Mouse (Mus musculus): Measurements from ENCODE around the gene Zfand3. TPM values are rescaled to one million over a fixed set of nuclear protein-coding genes. Genes with fewer than 3 reads are reported as not detected.
A peak's percentile ranks its signal among the peaks of the same experiment; 100 is the strongest.

Zfand3 gene
- polyA plus RNA-seq, 1 experiment: 158 TPM

GRCm38 (mm10) chr17:30090416-30090815, 85.9 kb downstream of the Zfand3 start:
- no peak for TF ChIP-seq POLR2A (IDR thresholded peaks at IDR 0.05; ENCODE audit: low read depth, low read length)
- no peak for TF ChIP-seq CTCF (IDR thresholded peaks at IDR 0.05; ENCODE audit: borderline replicate concordance, insufficient read depth, low read length)
- no peak overlapping the region for H3K4me3 ChIP-seq (ENCODE audit: insufficient read depth, low read length)
- H3K27ac ChIP-seq (ENCODE audit: insufficient read depth, low read length): no peak overlapping the region
- peaks cover 5% of the 10 kb centered on the region for H3K4me1 ChIP-seq (ENCODE audit: control insufficient read depth, insufficient read depth, low read length)

DNA sequence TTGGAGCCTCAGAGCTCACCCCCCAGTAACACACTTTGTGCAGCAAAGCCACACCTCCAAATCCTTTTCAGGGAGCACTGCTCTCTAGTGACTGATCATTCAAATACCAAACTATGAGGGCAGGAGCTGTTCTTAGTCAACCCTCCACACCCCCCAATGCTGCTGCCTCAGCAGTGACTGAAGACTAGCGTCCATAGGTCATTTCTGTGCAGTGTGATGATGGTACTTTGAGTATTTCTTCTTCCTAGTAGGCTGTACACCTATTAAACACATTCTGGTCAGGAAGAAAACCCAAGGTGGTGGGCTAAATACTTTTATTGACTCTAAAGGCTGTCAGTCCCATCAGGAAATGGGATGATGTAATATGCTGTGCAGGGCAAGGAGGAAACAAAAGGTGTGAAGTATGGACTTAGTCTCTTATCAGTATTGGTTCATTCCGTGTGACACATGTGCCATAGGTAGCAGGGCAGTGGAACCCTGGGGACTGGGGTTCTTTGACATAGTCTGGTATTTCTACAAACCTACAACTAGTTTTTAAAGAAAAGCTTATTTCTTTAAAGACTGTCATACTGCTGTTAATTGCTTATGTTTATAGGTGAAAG, 88.7 kb downstream of the Zfand3 start:
- H3K27ac ChIP-seq (ENCODE audit: insufficient read depth, low read length): no peak overlapping the region
- TF ChIP-seq POLR2A (IDR thresholded peaks at IDR 0.05; ENCODE audit: low read depth, low read length): no peak
- TF ChIP-seq CTCF (IDR thresholded peaks at IDR 0.05; ENCODE audit: borderline replicate concordance, insufficient read depth, low read length): no peak
- no peak overlapping the region for H3K4me3 ChIP-seq (ENCODE audit: insufficient read depth, low read length)
- H3K4me1 ChIP-seq (ENCODE audit: control insufficient read depth, insufficient read depth, low read length): peaks cover 7% of the 10 kb centered on the region

DNA sequence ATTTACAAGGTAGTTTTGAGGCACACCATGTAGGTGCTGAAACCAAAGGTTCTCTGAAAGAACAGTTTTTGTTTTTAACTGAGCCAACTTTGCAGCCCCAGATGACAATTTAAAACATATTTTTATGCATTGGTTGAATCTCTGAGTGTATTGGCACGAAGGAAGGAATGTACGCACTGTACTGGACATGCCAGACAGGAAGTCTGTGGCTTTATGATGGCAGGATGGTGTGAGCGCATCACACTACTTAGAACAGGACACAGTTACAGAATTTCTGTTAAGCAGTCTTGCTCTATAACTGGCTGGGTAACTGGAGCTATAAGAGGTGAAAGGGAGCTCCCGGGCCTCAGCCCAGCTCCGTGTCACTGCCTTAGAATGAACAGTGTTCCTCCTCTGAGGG, 92.6 kb downstream of the Zfand3 start:
- Histone ChIP-seq H3K27ac (ENCODE audit: insufficient read depth, low read length) (no peak overlapping the region; the same call in 1 of the 2 replicates), H3K4me3 (ENCODE audit: insufficient read depth, low read length) (no peak overlapping the region), H3K4me1 (ENCODE audit: control insufficient read depth, insufficient read depth, low read length) (peaks cover 15% of the 10 kb centered on the region)
- no peak for TF ChIP-seq POLR2A (IDR thresholded peaks at IDR 0.05; ENCODE audit: low read depth, low read length)
- no peak for TF ChIP-seq CTCF (IDR thresholded peaks at IDR 0.05; ENCODE audit: borderline replicate concordance, insufficient read depth, low read length)

- no peak for TF ChIP-seq CTCF (IDR thresholded peaks at IDR 0.05; ENCODE audit: borderline replicate concordance, insufficient read depth, low read length)
- no peak for TF ChIP-seq POLR2A (IDR thresholded peaks at IDR 0.05; ENCODE audit: low read depth, low read length)
- Histone ChIP-seq H3K4me1 (ENCODE audit: control insufficient read depth, insufficient read depth, low read length) (peaks cover 19% of the 10 kb centered on the region), H3K27ac (ENCODE audit: insufficient read depth, low read length) (0 out of 2 replicates have a peak overlapping the region, but pooled peaks have one; percentile 5), H3K4me3 (ENCODE audit: insufficient read depth, low read length) (no peak overlapping the region)
Measured at GRCm38 (mm10) chr17:30097677-30098076, 93.1 kb downstream of the Zfand3 start.

- Histone ChIP-seq H3K4me1 (ENCODE audit: control insufficient read depth, insufficient read depth, low read length) (peaks cover 19% of the 10 kb centered on the region), H3K27ac (ENCODE audit: insufficient read depth, low read length) (no peak overlapping the region), H3K4me3 (ENCODE audit: insufficient read depth, low read length) (no peak overlapping the region)
- TF ChIP-seq CTCF (IDR thresholded peaks at IDR 0.05; ENCODE audit: borderline replicate concordance, insufficient read depth, low read length): no peak
- no peak for TF ChIP-seq POLR2A (IDR thresholded peaks at IDR 0.05; ENCODE audit: low read depth, low read length)
Measured at GRCm38 (mm10) chr17:30099670-30100069, 95.1 kb downstream of the Zfand3 start.

DNA sequence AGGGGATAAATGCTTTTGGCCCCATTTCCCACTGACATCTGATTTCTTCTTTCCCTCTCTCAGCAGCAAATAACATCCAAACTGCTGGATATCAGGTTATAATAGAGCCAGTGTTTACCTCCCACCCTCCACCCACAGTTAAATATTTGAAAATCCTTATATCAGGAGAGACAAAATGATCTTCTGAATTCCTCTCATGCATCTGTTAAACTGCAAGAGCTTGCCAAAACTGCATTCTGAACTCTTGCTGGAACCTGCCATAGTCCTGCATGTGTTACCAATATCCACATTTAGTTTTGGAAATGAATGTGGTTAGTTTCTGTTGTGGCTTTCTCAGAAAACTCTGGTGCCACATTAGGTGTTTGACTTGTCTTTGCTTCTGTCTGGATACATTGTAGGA, 97.3 kb downstream of the Zfand3 start:
- Histone ChIP-seq H3K4me3 (ENCODE audit: insufficient read depth, low read length) (no peak overlapping the region), H3K4me1 (ENCODE audit: control insufficient read depth, insufficient read depth, low read length) (peaks cover 16% of the 10 kb centered on the region), H3K27ac (ENCODE audit: insufficient read depth, low read length) (peak overlapping the region; percentile 57)
- no peak for TF ChIP-seq CTCF (IDR thresholded peaks at IDR 0.05; ENCODE audit: borderline replicate concordance, insufficient read depth, low read length)
- no peak for TF ChIP-seq POLR2A (IDR thresholded peaks at IDR 0.05; ENCODE audit: low read depth, low read length)

DNA sequence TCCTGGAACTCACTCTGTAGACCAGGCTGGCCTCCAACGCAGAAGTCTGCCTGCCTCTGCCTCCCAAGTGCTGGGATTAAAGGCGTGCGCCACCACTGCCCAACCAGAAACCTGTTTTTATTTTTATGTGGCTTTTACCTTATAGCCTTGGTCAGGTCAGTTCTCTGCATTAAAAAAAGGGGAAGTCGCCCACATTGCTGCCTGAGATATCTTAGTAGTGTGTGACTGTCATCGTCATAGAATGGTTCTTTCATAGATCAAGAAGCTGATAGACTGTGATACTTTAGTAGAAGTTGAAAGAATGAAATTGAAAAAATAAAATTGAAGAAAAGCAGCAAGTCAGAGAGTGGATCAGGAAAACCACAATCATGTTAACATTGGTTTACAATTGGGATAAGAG, 98.5 kb downstream of the Zfand3 start:
- TF ChIP-seq CTCF (IDR thresholded peaks at IDR 0.05; ENCODE audit: borderline replicate concordance, insufficient read depth, low read length) (no peak), POLR2A (IDR thresholded peaks at IDR 0.05; ENCODE audit: low read depth, low read length) (no peak)
- no peak overlapping the region for H3K27ac ChIP-seq (ENCODE audit: insufficient read depth, low read length)
- peaks cover 11% of the 10 kb centered on the region for H3K4me1 ChIP-seq (ENCODE audit: control insufficient read depth, insufficient read depth, low read length)
- no peak overlapping the region for H3K4me3 ChIP-seq (ENCODE audit: insufficient read depth, low read length)

- Histone ChIP-seq H3K27ac (ENCODE audit: insufficient read depth, low read length) (no peak overlapping the region), H3K4me3 (ENCODE audit: insufficient read depth, low read length) (no peak overlapping the region), H3K4me1 (ENCODE audit: control insufficient read depth, insufficient read depth, low read length) (peaks cover 11% of the 10 kb centered on the region)
- TF ChIP-seq POLR2A (IDR thresholded peaks at IDR 0.05; ENCODE audit: low read depth, low read length) (no peak), CTCF (IDR thresholded peaks at IDR 0.05; ENCODE audit: borderline replicate concordance, insufficient read depth, low read length) (no peak)
Measured at GRCm38 (mm10) chr17:30103641-30104165, 99.2 kb downstream of the Zfand3 start.

- no peak overlapping the region for H3K27ac ChIP-seq (ENCODE audit: insufficient read depth, low read length)
- TF ChIP-seq CTCF (IDR thresholded peaks at IDR 0.05; ENCODE audit: borderline replicate concordance, insufficient read depth, low read length) (peak; percentile 26; the same call in 1 of the 2 replicates), POLR2A (IDR thresholded peaks at IDR 0.05; ENCODE audit: low read depth, low read length) (no peak)
- H3K4me3 ChIP-seq (ENCODE audit: insufficient read depth, low read length): no peak overlapping the region
- peaks cover 11% of the 10 kb centered on the region for H3K4me1 ChIP-seq (ENCODE audit: control insufficient read depth, insufficient read depth, low read length)
Measured at GRCm38 (mm10) chr17:30105369-30105768, 100.8 kb downstream of the Zfand3 start.

- TF ChIP-seq CTCF (IDR thresholded peaks at IDR 0.05; ENCODE audit: borderline replicate concordance, insufficient read depth, low read length) (no peak), POLR2A (IDR thresholded peaks at IDR 0.05; ENCODE audit: low read depth, low read length) (no peak)
- no peak overlapping the region for H3K27ac ChIP-seq (ENCODE audit: insufficient read depth, low read length)
- H3K4me3 ChIP-seq (ENCODE audit: insufficient read depth, low read length): no peak overlapping the region
- no peaks in the 10 kb centered on the region; the same call in 1 of the 2 replicates for H3K4me1 ChIP-seq (ENCODE audit: control insufficient read depth, insufficient read depth, low read length)
Measured at GRCm38 (mm10) chr17:30110678-30111077, 106.1 kb downstream of the Zfand3 start.
